Mouse (Mus musculus): ENCODE results near the gene Sema6d.

- TF ChIP-seq EP300 (IDR thresholded peaks at IDR 0.05; ENCODE audit: insufficient read depth, low read depth, low read length) (no peak), POLR2A (IDR thresholded peaks at IDR 0.05; ENCODE audit: insufficient read depth, low read length) (no peak)
Measured at GRCm38 (mm10) chr2:124620470-124620869, 530.7 kb downstream of the Sema6d start.

Measured in ES-Bruce4 (cell line).